Mouse (Mus musculus): ENCODE measurements around the gene Vtcn1.

DNA sequence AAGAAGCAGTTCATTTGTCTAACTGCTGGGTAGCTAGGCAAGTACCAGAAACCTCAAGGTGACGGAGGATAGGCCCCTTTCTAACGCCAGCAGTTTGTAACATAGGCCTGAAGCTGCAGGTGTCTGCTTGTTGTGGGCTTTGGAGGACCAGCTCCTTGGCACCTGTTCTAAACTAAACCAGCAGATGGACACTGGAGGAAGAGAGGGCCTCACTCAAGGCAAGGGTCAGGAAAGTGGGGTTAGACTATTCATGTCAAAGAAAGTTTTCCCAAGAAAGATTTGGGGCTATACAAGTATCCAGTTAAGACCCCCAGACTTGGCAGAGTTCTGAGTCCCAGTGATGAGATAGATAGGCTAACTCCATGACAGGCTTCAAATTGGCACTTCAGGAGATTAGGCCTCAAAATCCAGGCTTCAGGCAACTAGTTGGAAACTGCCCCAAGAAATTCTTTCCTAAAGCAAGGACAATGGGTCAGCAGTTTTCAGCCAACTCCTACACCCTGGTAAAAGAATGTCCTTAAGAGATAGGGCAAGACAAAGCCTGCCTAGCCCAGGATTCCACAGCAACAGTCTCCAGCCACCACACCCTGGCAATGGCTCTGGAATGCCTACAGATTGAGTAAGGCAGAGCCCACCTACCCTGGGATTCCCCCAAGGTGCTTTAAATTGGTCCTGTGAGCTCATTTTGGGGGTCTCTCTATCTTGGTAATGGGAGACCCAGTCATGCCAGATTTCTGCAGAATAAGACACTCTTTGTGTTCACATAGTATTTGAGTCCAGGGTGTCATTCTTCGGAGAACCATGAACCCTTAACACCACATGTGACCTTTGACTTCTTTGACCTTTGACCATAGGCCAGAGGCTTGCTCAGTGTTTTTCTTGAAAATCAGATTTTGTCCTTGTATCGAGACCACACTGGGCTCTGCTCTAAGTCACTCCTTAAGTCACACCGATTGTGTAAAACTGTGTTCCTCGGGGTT is 27.8 kb upstream of the Vtcn1 start:
- TF ChIP-seq CTCF (IDR thresholded peaks at IDR 0.05; ENCODE audit: control insufficient read depth, insufficient read depth, low read length): no peak
- no peak for TF ChIP-seq POLR2A (IDR thresholded peaks at IDR 0.05; ENCODE audit: borderline replicate concordance, control insufficient read depth, low read depth, low read length)

All from bone marrow, adult 2 months (tissue).